Mouse (Mus musculus) cerebellum, adult 11 months (tissue): ENCODE measurements around the gene Cyb5rl.

Experiments used
- DNase-seq: peaks from one replicate; pipeline ENCODE4 v3.0.0; 2022

Gene Cyb5rl

DNA sequence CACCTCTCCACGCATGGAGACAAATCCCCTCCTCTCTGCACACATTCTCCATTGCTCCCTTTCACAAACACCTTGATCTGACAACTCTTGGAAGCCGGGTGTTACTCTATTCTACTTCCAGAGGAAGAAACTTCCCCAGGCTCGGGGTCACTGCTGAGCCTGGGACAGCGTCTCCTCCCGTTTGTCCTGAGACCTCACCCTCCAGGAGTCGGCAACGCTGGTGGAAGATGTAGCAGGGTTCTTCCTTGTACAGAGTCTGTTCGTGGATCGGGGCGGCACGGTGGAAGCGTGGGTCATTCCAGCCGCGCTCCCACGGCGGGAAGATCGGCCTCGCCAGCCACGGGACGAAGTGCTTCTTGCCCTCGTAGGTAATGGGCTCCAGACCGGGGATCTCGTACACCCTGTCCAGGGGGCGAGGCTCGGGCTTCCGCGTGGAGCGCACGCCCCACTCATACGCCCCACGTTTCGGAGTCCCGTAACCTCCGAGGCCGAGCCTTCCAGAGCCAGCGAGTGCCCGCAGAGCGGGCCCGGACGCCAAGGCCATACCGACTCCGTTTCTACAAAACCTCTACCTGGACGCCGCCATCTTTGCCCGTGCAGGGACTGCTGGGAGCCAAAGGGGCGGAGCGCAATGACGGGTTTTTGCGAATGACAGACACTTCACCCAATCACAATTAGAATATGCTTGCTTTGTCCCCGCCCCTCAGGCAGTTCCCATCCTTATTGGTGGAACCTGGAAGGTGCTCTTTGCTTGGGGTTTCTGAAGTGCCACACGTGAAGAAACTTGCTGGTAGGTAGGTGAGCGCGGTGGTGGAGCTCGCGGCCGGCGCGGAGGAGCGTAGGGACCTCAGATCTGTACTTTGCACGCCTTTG, at the start of gene Cyb5rl, which contains the start of gene Mrpl37:
Cyb5rl (plus strand) TSS at position 737 of the 873 bp plus-strand sequence.
Mrpl37 (minus strand) TSS at position 617 of the 873 bp plus-strand sequence.
- peak; percentile 95 for DNase-seq

DNA sequence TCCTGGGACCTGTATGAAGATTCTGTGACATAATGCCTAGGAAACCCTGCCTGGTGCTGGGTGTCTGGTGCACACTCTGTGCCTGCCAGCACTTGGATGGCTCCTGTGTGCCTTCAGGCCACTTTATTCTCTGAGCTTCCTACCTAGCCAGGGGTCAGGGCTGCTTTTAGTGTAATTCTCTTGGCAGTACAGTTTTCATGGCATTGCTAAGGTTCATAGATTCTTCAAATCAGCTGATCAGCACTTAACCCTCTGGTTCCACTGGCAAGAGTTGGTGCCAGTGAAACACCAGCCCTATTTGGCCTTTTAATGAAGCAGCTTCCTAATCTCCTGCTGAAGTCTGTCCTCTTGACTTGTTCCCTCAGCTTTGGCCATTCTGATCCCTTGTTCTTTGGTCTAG, 49.5 kb upstream of the Cyb5rl start:
- DNase-seq, result no peak

DNA sequence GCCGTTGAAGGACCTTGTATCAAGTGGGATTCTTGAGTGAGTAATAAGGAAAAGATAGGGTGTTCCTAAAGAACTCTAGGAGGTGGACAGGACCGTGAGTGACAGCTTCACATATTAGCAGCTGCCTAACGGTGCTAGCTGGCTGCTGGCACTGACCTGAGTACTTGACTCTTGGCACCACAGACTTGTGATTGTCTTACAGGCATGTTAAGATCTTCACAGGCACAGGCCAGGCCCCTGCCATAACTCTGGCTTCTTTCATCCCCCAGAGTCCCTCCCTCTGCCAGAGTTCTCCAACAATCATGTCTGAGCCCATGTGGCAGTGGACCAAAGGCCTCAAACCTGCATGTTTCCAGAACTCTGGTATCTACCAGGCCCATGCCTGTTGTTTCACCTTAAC, 48.3 kb upstream of the Cyb5rl start:
- DNase-seq, result no peak

DNA sequence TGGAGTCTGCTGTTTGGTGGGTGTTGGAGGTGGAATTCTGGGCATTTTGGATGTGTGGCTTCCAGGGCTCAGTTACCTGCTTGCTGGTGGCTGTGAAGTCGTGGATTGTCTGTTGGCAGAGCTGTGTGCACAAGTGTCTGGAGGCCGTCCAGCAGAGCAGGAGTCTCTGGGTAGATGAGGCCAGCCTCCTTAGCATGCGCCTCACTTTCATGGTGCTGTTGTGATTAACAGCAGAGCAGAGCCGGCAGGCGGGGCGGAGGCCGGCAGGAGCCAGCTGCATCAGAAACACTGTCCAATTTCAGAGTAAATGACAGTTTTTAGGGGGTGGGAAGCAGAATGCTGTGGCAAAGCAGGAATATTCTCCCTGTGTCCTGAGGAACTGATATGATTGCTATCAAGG, 47.8 kb upstream of the Cyb5rl start:
- DNase-seq, result no peak

DNA sequence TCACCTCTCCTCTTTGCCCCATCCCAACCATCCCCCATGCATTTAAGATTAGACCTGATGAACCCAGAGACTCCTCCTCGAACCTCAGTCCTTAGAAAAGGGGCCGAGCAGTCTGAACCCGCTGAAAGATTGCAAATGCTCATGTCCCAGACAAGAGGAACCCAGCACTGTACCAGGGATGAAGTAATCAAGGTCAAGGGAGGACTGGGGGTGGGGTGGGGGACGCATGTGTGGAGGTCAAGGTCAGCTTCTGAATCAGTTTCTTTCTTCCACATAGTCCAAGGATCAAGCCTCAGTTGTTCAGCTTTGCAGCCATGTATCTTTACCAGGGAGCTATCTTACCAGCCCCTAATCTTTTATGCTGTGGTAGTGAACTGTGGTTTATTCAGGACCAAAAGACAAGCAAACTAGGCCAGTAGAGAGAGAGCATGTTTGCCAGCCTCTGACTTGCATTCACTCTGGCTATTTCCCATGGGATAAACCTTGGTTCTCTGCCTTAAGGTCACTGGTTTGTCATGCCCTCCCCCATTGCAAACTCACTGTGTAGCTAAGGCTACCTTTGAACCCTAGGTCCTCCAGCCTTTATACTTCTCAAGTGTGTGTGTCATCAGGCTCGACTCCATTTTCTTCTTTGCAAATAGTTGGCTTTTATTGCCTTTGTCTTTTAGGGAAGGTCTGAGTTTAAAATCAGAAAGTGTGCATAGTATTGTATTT, 46.3 kb upstream of the Cyb5rl start:
- no peak for DNase-seq

DNA sequence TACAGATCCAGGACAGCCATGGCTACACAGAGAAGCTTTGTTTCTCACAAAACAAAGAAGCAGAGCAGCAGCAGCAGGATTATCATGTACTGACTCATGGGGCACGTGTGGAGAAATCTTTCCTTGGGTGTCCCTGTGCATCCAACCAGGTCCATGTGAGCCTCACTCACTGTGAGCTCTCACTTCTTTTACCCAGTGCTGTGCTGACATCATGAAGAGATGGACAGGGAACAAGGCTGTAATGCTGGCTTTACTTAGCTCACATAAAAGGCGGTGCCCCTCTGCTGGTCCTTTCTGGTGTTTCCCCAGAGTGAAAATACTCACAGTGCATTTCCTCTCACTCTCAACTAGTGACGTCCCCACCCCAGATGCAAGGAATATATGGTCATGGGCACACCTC, 45.3 kb upstream of the Cyb5rl start:
- no peak for DNase-seq

DNA sequence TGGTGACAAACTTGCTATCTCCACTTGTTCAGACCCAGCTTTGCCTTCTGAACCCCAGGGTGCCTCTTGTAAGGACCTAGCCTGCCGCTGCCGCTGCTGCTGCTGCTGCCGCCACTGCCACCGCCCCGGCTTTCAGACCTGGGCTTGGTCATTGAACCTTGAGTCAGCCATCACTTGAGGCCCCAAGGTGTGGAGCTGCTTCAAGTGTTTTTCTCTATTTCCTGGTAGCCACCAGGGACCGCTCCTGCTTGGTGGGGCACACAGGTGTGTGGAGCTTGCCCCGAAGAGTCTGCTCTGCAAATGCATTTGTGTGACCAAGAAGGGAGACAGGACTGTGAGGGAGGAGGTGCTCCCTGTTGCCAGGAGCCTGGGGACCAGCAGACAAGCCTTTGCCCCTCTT, 41.9 kb upstream of the Cyb5rl start:
- no peak for DNase-seq

DNA sequence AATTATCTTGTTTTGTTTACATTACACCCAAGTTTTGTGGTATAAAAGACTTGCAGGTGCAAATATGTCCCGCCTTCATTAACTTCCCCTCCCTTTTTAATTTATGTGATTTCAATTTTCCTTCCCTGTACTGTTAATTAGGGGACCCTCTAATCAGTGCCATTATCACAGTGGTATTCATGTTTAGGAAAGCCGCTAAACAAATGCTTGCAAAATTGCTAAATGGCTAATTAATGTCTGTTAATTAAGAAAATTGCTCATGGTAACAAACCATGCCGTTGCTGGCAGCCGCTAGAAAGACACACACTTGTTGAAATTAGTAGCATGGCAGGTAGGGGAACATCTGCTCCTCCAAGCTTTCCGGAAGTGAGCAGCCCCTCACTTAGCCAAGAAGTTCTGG, 41.4 kb upstream of the Cyb5rl start:
- DNase-seq, result no peak

DNA sequence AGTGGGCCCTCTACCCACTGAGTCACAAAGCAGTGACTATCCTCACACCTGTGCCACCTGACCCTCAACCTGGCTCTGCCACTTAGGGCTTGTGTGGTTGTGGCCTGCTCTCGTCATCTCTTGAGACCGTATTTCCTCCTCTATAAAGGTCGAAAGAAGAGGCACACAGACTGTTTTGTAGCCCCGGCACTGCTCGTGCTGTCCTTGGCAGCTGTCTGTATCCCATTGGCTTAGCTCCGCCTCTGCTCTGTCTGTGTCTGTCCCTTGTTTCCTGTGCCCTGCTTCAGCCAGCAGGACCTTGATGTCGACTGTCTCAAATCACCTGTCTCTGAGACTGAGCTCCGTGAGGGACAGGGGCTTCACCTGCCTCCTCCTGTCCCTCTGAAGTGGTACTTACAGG, 40.3 kb upstream of the Cyb5rl start:
- DNase-seq, result no peak

DNA sequence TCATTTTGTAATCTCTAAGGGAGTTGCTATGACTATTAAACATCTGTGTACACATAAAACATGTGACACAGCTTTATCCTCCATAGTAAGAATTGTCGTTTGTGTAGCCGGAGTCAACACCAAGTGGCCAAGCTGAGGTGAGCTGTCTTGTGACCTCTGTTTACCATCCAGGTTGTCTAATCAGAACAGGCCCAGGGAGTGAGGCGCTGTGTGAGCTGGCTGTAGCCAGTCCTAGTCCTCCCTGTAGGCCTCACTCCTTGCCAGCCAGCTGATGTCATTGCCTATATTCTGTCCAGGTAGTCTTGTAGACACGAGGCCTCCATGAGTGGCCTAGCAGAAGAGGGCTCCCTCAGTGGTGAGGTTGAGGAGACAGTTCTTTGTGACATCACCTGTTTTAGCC, 31.1 kb upstream of the Cyb5rl start:
- no peak for DNase-seq

DNA sequence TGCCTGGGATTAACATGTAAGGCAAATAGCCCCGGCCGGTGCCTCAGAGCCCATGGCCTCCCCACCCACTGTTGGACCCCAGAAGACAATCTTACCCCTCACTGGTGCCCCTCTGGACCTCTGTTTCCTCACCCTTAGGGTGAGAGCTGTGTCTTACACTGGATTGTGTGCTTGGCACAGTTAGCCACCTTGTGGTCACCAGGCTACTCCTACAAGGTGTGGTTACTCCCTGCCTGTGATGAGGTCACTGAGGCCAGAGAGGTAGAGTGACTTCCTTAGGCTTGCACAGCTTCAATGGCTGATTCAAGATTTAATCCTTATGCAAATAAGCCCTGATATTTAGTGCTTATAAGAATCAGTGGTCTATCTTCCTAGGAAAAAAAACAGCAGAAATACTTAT, 29.8 kb upstream of the Cyb5rl start:
- no peak for DNase-seq

DNA sequence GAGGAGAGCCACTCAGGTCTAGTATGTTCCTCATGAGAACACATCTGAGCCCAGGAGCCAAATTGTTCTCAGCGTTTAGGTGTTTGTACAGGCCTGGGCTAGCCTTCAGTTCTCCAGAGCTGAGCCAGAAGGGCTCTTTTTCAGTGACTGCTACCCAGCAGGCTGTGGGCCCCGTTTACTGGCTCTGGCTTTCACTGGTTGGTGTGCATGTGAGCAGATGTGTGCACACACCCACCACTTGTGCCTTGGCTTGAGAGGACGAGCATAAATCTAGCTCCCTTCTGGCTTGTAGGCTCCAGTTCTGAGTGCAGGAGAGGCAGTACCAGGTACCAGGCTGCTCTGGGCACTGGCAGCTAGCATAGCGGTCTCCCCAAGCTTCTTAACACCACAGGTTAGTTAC, 28.5 kb upstream of the Cyb5rl start:
- DNase-seq, result no peak

DNA sequence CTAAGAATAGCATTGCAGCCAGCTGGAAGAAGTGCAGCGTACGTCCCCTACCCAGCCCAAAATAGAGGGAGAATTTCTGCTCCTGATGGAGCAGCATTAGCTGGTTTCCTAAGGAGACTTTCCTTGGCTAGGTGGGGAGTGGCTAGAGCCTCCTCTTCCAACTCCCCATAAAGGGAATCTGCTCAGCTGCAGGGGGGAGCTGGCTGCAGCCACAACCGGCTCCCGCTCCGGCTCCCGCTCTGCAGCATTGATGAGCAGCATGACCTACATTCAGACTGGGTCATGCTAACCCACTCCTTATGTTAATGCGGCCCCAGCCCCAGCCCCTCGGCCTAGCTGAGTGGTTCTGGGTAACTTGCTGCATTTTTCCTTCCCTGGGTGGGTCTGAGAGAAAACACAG, 27.5 kb upstream of the Cyb5rl start:
- no peak for DNase-seq

DNA sequence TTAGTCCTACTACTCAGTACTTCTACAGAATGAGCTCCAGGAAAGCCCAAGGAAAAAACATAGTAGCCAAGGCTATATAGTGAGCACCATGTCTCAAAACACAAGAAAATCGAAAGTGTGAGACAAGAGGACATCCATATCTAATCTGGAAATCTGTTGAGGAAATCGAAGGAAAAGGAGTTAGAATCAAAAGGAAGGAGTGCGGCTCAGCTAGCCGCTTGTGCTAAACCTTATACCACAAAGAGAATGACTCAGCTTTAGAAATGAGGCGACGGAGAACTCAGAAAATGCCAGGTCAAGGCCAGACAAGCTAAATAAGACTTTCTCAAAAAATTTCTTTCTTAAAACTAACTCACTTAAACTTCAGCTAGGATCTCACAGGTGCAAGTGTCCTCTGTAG, 24.5 kb upstream of the Cyb5rl start:
- DNase-seq, result no peak

DNA sequence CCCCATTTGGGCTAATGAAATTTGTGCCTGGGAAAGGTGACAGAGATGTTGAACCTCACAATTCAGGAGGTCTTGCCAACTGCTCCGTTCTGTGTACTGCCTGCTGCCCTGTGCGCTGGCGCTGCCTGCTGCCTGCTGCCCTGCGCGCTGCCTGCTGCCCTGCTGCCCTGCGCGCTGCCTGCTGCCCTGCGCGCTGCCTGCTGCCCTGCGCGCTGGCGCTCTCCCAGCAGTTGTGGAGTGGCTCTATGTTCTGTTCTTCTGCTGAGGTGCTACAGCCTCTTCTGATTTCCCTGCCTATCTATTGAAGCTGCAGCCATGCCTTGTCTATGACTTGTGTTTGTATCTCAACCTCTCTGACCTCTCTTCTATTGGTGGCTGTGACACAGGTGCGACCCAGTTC, 21.6 kb upstream of the Cyb5rl start:
- no peak for DNase-seq

DNA sequence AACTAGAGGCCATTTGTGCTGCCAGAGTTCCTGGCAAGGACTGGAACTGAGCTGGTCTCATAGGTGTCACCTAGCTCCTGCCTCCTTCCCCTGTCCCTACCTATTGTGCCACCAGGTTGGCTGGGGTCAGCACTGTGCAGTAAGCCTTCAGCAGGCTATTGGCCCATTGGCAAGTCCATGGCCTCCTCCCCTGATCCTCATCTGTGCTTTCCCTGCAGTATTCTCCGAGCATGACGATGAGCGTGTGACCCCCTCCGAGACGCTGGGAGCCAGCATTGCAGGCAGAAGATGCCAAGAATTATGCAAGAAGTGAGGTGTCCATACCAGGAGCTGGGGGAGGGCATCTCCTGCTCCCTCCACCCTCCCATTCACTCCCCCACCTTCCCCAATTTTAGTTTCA, 19.0 kb upstream of the Cyb5rl start:
- DNase-seq, result no peak

DNA sequence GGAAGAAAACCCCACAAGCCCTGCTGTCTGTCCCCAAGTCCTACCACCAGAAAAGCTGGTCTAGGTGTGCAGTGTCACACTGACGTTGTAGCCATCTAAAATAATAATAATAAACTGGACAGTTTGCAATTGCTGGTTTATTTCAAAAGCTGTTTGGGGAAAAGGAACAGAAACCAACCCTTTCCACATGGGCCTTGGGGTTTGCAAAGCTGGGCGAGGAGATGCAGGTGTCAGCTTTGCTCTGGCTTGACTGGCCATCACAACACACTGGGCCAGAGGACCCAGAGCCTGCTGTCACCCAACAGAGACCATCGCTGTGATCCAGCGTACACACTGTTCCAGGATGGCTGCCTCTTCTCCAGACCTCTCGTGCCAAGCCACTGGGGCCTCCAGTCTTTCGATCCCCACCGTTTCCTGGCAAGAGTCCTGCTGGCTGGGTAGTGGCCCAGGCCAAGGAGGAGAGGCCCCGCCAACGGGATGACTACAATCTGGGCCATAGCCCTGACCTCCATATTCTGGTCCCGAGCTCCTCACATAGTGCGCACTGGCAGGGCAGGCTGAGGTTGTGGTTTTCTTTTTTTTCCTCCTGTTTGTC, 18.1 kb upstream of the Cyb5rl start:
- DNase-seq, result peak; percentile 89

DNA sequence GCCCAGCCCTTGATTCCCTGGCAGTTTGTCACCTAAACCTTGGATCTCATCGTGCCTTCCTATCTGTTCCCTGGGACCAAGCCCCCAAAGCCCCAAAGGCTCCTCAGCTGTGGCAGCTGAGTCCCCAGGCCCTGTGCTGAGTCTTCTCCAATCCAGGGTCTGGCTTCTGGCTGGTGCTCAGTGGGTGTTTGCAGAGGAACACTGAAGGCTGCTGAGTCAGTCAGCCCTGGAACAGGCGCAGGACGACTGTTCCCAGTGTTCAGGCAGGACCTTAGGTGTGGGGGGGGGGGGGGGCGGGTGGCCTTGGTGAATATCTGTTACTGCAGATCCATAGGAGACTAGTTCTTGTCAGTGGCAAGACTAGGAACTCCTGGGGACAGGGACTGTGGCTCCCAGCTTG, 14.9 kb upstream of the Cyb5rl start:
- no peak for DNase-seq

DNA sequence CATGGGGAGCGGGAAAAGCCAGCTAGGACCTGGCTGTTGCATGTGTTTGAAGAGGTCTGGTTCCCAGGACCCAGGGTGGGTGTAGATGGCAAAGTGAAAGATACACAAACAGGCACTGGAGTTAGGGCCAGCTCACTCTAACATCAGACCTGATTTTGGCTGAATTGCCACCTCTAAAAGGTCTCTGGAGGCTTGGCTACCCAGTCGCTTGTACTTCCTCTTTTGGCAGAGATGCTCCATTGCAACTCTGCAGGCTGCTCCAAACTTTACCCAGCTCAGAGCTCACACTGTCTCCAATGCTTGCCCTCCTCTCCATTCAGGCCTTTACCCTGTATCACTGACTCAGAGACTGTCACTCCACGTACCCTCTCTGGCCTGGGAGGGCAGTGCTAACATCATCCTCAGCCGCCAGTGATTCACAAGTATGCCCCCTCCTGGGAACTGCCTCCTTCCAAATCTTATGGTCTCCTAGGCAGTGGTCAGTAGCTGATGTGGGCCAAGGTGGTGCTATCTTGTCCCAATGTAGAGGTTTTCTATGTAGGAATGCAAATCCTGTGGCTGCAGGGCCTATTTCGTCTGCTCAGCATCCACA, 13.7 kb upstream of the Cyb5rl start:
- DNase-seq, result no peak

DNA sequence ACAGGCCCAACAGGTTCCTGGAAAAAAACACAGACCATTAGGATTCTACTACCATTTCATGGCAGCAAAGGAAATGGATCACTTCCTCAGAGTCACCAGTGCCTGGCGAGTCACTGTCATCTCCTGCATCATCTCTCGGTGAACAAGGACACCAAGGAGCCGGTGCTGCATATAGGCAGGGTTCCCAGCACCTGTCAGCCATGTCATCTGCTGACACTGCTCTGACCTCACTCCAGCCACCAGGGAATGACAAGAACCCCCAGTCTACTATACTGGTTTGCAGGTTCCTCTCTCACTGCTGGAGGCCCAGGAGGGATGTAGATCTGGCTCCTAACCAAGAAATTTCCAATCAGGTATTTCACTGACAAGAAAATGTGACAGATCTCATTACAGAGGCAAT, 10.7 kb upstream of the Cyb5rl start:
- DNase-seq, result no peak

DNA sequence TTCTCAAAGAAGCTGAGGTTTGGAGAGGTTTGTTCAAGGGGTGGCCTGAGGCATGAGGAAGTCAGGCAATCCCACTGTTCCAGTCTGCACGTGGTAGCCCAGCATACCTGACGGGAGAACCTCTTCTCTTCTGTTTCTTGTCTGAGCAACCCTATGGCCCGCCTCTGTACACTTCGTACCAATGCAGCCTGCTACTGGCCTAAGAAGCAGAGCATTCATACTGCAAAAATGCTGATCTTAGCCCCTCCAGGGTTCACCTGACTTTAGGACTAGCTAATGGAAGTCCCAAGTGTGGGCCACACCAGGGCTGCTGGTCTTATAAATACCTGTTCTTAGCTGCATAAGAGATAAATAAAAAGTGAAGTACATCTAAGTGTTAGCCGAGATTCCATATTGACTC, 8.4 kb upstream of the Cyb5rl start:
- DNase-seq, result no peak

DNA sequence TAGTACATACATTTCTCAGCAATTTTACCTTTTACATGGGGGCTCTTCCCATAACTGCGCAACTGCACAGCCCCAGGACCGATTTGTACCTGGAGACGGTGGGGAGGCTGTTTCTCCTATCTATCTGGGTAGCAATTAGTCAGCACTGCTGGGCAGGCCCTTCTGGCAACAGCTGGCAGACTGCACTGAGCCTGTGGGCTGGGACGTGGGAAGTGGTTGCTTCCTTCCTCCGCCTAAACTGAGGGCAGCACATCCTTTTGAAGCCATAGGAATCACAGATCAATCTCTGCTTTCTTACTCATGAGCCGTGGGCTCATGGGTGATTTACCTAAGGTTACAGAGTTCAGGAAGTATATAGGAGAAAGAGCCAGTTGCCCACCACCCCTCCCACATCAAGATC, 8.0 kb upstream of the Cyb5rl start:
- DNase-seq, result no peak

DNA sequence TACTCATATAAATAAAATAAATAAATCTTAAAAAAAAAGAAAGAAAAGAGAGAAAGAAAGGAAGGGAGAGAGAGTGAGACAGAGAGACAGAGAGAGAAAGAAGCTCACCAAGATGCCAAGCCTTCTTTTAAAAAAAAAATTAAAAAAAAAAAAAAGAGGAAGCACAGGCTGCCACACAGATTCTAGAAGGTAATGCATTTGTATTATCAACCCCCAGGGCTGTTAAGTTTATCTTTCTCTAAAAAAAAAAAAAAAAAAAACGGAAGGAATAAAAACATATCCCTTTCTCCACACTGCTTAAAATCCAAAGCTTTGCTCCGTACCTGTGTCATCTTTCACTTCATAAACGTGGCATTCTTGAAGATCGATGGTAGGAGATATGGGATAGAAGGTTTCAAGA, 5.2 kb upstream of the Cyb5rl start:
- no peak for DNase-seq

DNA sequence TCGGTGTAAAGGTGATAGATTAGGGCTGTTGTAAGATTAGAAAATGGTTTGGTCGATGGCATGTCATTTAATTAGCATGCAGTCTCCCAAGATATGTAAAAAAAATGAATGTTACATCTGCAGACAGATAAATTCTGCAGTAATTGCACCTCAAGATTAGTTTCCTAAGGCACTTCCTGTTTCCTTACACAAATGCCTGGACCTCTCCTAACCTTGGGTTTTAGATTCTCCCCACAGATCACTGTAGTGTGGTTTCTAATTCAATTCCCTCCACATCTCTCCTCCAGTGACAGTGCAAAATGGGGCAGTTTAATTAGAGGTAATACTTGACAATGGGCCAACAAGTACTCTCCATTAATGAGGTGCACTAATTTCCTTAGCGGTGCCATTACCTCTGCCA, 3.6 kb upstream of the Cyb5rl start:
- no peak for DNase-seq
